Mouse (Mus musculus): Measurements from ENCODE around the gene Thoc7. TPM values are rescaled to one million over a fixed set of nuclear protein-coding genes. Genes with fewer than 3 reads are reported as not detected.

The Thoc7 gene
- 152 TPM for polyA plus RNA-seq (2017; shearing (Covaris generic))

GRCm38 (mm10) chr14:13961401-13962112 is at the start of gene Thoc7, which contains the start of gene Atxn7:
Gene Thoc7, minus strand, starts transcription at chr14:13961852.
Gene Atxn7, plus strand, starts transcription at chr14:13961440.

DNA sequence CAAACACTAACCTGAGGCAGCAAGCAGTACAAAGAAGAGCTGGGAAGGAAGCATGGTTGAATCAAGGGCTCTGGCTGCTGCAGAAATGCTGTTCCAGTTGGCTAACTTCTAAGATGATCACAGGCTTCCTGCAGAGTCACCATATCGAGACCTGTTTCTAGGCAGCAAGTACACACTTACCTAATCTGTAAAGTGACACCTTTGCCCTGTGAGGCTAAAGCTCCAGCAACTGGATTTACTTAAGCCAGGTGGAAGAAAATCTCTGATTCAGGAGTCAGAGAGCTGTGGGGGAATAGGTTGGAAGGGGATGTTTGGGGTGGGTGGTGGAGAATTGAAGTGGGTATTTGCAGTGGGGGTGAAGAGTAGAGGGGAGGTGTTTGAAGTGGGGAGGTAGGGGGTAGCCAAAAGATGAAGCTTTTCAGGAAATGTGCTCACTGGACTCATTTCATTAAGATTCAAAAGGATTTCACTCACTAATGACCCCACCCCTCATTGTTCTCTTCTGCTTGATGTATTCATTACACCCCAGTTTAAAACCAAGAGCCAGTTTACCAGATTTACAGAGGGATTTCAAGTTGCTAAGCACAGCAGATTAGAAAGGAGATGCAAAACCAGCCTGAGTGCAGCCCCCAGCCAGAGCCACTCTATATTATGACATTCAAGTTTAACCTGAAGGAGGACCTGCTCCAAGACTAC is 47.1 kb downstream of the Thoc7 start, which contains the start of gene Gm281:
Gene Gm281, minus strand, starts transcription at position 92 of the 696 bp plus-strand sequence.

Other genes with a start within 250 kb of the Thoc7 start
- not detected for gene Gm281, start 47.4 kb downstream of the Thoc7 start, polyA plus RNA-seq (2017; shearing (Covaris generic))
- gene Atxn7, start 412 bp downstream of the Thoc7 start, polyA plus RNA-seq (2017; shearing (Covaris generic)) = 6.4 TPM
- 154 TPM for gene Psmd6, start 159.1 kb upstream of the Thoc7 start, polyA plus RNA-seq (2017; shearing (Covaris generic))
- not detected for gene Olfr720, start 225.0 kb upstream of the Thoc7 start, polyA plus RNA-seq (2017; shearing (Covaris generic))

Data from activated CD4-positive, CD25-positive, alpha-beta regulatory T cell, adult 9 weeks (primary cell).